Mouse (Mus musculus) bone marrow, adult 2 months (tissue): Measurements from ENCODE around the gene Cdh26. TPM values are rescaled to one million over a fixed set of nuclear protein-coding genes. Genes with fewer than 3 reads are reported as not detected.

Experiments used
- H3K27ac ChIP-seq: fragments of 200-500 bp; 2 replicates; pipeline ENCODE4 v1.5.1; 2012; ENCODE audit warnings: low read depth, mild to moderate bottlenecking, control low read depth, inconsistent platforms, low read length; ENCODE audit not compliant: control insufficient read depth, poor library complexity, insufficient read depth
- H3K4me1 ChIP-seq: fragments of 200-500 bp; 2 replicates; pipeline ENCODE4 v1.6.1; 2011; ENCODE audit warnings: low read length; ENCODE audit not compliant: control insufficient read depth, insufficient read depth
- H3K4me3 ChIP-seq: fragments of 200-500 bp; replicated peaks from 2 replicates; pipeline ENCODE3; 2011; ENCODE audit warnings: mild to moderate bottlenecking, low read depth, low read length, control low read depth; ENCODE audit not compliant: control insufficient read depth
- CTCF ChIP-seq: fragments of 200-500 bp; IDR thresholded peaks from 2 replicates; pipeline ENCODE4 v1.5.1; 2011; ENCODE audit warnings: low read length, control low read depth; ENCODE audit not compliant: control insufficient read depth, insufficient read depth
- POLR2A ChIP-seq: fragments of 200-500 bp; IDR thresholded peaks from 2 replicates; pipeline ENCODE4 v1.6.1; 2011; ENCODE audit warnings: low read depth, mild to moderate bottlenecking, control low read depth, low read length, borderline replicate concordance; ENCODE audit not compliant: control insufficient read depth
- WGBS: fragments of 180-500 bp; shearing (Covaris S2); methylation state at CpG from one replicate; pipeline ENCODE4 v1.1.7; 2018; 5-methylcytosine and 5-hydroxymethylcytosine counted together
- polyA plus RNA-seq: library from polyadenylated mRNA; stranded (reverse); fragments of >200 nt; gene quantifications from 2 replicates; pipeline ENCODE4 v1.2.4, GENCODE M21; 2011; ENCODE audit warnings: low replicate concordance; ENCODE audit not compliant: missing spikeins, insufficient read depth, insufficient read length

The Cdh26 gene
- polyA plus RNA-seq, 1 experiment = not detected

GRCm38 (mm10) chr2:178427181-178427580, 3.1 kb upstream of the Cdh26 start:
- no peaks in the 10 kb centered on the region for H3K4me1 ChIP-seq
- no peak for TF ChIP-seq POLR2A
- no peak for TF ChIP-seq CTCF
- WGBS = 79% methylated on average over 5 of the region's 5 CpGs
- H3K27ac ChIP-seq = no peak overlapping the region
- H3K4me3 ChIP-seq = no peak overlapping the region

GRCm38 (mm10) chr2:178428183-178428582, 2.1 kb upstream of the Cdh26 start:
- no peak overlapping the region for H3K27ac ChIP-seq
- TF ChIP-seq POLR2A (no peak), CTCF (no peak)
- 67% methylated on average over 9 of the region's 9 CpGs for WGBS
- no peak overlapping the region for H3K4me3 ChIP-seq
- no peaks in the 10 kb centered on the region; the same call in 1 of the 2 replicates for H3K4me1 ChIP-seq

- no peak for TF ChIP-seq POLR2A
- TF ChIP-seq CTCF = no peak
- Histone ChIP-seq H3K27ac (no peak overlapping the region), H3K4me3 (no peak overlapping the region), H3K4me1 (no peaks in the 10 kb centered on the region; the same call in 1 of the 2 replicates)
- 73% methylated on average over 4 of the region's 4 CpGs for WGBS
Observed at GRCm38 (mm10) chr2:178428676-178429075, 1.7 kb upstream of the Cdh26 start.

- Histone ChIP-seq H3K4me1 (no peaks in the 10 kb centered on the region; the same call in 1 of the 2 replicates), H3K27ac (no peak overlapping the region), H3K4me3 (no peak overlapping the region)
- WGBS = 79% methylated on average over 6 of the region's 6 CpGs
- no peak for TF ChIP-seq CTCF
- TF ChIP-seq POLR2A = no peak
Observed at GRCm38 (mm10) chr2:178429426-178429825, 905 bp upstream of the Cdh26 start.

- H3K27ac ChIP-seq = no peak overlapping the region
- 61% methylated on average over 2 of the region's 2 CpGs for WGBS
- TF ChIP-seq POLR2A = no peak
- no peak for TF ChIP-seq CTCF
- H3K4me3 ChIP-seq = no peak overlapping the region
- no peaks in the 10 kb centered on the region; the same call in 1 of the 2 replicates for H3K4me1 ChIP-seq
Observed at GRCm38 (mm10) chr2:178433495-178433894, 3.2 kb downstream of the Cdh26 start.

GRCm38 (mm10) chr2:178433903-178434302, 3.6 kb downstream of the Cdh26 start:
- TF ChIP-seq CTCF (no peak), POLR2A (no peak)
- Histone ChIP-seq H3K27ac (no peak overlapping the region), H3K4me3 (no peak overlapping the region), H3K4me1 (no peaks in the 10 kb centered on the region; the same call in 1 of the 2 replicates)
- 76% methylated on average over 2 of the region's 2 CpGs for WGBS

- no peak overlapping the region for H3K27ac ChIP-seq
- H3K4me3 ChIP-seq = no peak overlapping the region
- 77% methylated on average over 9 of the region's 9 CpGs for WGBS
- TF ChIP-seq CTCF (no peak), POLR2A (no peak)
- H3K4me1 ChIP-seq = no peaks in the 10 kb centered on the region; the same call in 1 of the 2 replicates
Observed at GRCm38 (mm10) chr2:178437311-178437710, 7.0 kb downstream of the Cdh26 start.

- no peaks in the 10 kb centered on the region for H3K4me1 ChIP-seq
- no peak for TF ChIP-seq CTCF
- no peak for TF ChIP-seq POLR2A
- H3K27ac ChIP-seq = no peak overlapping the region
- H3K4me3 ChIP-seq = no peak overlapping the region
- WGBS = 74% methylated on average over 4 of the region's 4 CpGs
Observed at GRCm38 (mm10) chr2:178449386-178449785, 19.1 kb downstream of the Cdh26 start.

- TF ChIP-seq CTCF (no peak), POLR2A (no peak)
- Histone ChIP-seq H3K4me1 (no peaks in the 10 kb centered on the region), H3K27ac (no peak overlapping the region), H3K4me3 (no peak overlapping the region)
- WGBS = 42% methylated on average over 2 of the region's 2 CpGs
Observed at GRCm38 (mm10) chr2:178450236-178450635, 19.9 kb downstream of the Cdh26 start.
